Mouse (Mus musculus) hindbrain, postnatal 0 days (tissue): ENCODE measurements around the gene Spop. TPM values are rescaled to one million over a fixed set of nuclear protein-coding genes. Genes with fewer than 3 reads are reported as not detected.

Experiments
- ATAC-seq: fragments of 200-750 bp; cut with Nextera tagmentation; 2 replicates; pipeline ENCODE4 v1.8.0; 2017; ENCODE audit warnings: mild to moderate bottlenecking, moderate TSS enrichment, moderate library complexity
- DNase-seq: peaks from one replicate; pipeline ENCODE4 v3.0.0-alpha.2; 2015; ENCODE audit warnings: low spot score
- H3K27ac ChIP-seq: fragments of 300-500 bp; sonication (generic); 2 replicates; pipeline ENCODE4 v1.5.1; 2014; ENCODE audit warnings: mild to moderate bottlenecking
- H3K27me3 ChIP-seq: fragments of 300-500 bp; sonication (generic); 2 replicates; pipeline ENCODE4 v1.6.1; 2014; ENCODE audit warnings: low read length, mixed read lengths; ENCODE audit not compliant: insufficient read depth
- H3K36me3 ChIP-seq: fragments of 300-500 bp; sonication (generic); 2 replicates; pipeline ENCODE4 v1.6.1; 2014; ENCODE audit warnings: low read length, mixed read lengths; ENCODE audit not compliant: insufficient read depth
- H3K4me1 ChIP-seq: fragments of 300-500 bp; sonication (generic); 2 replicates; pipeline ENCODE4 v1.6.1; 2014; ENCODE audit warnings: antibody characterized with exemption, low read length, mixed read lengths; ENCODE audit not compliant: insufficient read depth
- H3K4me2 ChIP-seq: fragments of 300-500 bp; sonication (generic); 2 replicates; pipeline ENCODE4 v1.6.1; 2014; ENCODE audit warnings: low read depth, mild to moderate bottlenecking, low read length, moderate library complexity, mixed read lengths
- H3K4me3 ChIP-seq: fragments of 300-500 bp; sonication (generic); 2 replicates; pipeline ENCODE4 v1.5.1; 2014; ENCODE audit warnings: low read length
- H3K9ac ChIP-seq: fragments of 300-500 bp; sonication (generic); replicated peaks from 2 replicates; pipeline ENCODE4 v1.6.1; 2014; ENCODE audit warnings: mild to moderate bottlenecking, low read length, moderate library complexity, mixed read lengths
- H3K9me3 ChIP-seq: fragments of 300-500 bp; sonication (generic); 2 replicates; pipeline ENCODE4 v1.6.1; 2016; ENCODE audit warnings: low read length, mixed read lengths
- CTCF ChIP-seq: IDR thresholded peaks from 2 replicates; pipeline ENCODE4 v1.5.1; 2016; ENCODE audit warnings: antibody characterized with exemption, control low read depth, low read depth
- WGBS: fragments of 180-500 bp; shearing (Covaris S2); extraction: QIAGEN DNeasy Blood & Tissue Kit; methylation state at CpG from one replicate; pipeline ENCODE4 v1.1.7; 2014; 5-methylcytosine and 5-hydroxymethylcytosine counted together
- polyA plus RNA-seq: library from polyadenylated mRNA; unstranded; fragments of >200 nt; fragmentation: Nextera tagmentation; extraction: Ambion mirVana; gene quantifications from 2 replicates; pipeline ENCODE4 v1.2.1, GENCODE M21; 2015
- total RNA-seq: library from RNA; depleted of rRNA; stranded (reverse); fragments of >200 nt; gene quantifications from 2 replicates; pipeline ENCODE4 v1.2.3, GENCODE M21; 2014

The Spop gene
- total and polyA plus RNA-seq, 2 experiments from 2014 or later: 51.1 to 210 TPM

DNA sequence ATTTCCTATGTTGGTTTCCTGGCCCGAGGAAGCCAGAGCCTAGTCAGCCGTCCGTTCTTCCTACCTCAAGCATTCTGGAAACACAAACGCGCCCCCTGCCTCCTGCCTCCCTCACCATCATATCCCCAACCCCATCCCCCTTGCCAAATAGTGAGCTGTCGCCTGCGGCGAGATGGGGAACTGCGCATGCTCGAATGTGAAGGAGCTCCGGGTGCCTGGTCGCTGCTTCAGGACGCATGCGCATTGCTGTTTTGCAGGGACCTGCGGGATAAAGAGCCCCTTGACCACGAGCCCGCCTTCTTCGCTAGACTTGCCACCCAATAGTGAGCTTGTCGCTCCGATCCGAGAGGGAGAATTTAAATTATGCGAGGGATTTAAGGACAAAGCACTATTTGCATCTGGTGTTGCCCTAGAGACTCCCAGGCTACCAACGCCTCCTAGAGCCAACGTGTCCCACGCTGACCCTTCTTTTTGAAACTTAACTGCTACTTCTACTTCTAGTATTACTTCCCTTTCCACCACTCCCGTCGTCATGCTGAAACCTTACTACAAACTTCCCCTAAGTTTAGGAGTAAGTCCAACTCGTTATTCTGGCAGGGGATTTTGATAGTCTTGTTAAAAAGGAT, 769 bp downstream of the Spop start:
- ATAC-seq: peak; percentile 91
- H3K27ac ChIP-seq: peak overlapping the region; percentile 95
- peak overlapping the region; percentile 77 for H3K9ac ChIP-seq
- under 1% methylated on average over 28 of the region's 28 CpGs for WGBS
- H3K4me1 ChIP-seq: peaks cover 7% of the 10 kb centered on the region
- H3K27me3 ChIP-seq: no peaks in the 10 kb centered on the region
- peak; percentile 77 for TF ChIP-seq CTCF
- H3K36me3 ChIP-seq: no peaks in the 10 kb centered on the region
- H3K4me2 ChIP-seq: peak overlapping the region; percentile 72
- peak; percentile 99 for DNase-seq
- H3K9me3 ChIP-seq: no peaks in the 10 kb centered on the region
- peak overlapping the region; percentile 61 for H3K4me3 ChIP-seq

DNA sequence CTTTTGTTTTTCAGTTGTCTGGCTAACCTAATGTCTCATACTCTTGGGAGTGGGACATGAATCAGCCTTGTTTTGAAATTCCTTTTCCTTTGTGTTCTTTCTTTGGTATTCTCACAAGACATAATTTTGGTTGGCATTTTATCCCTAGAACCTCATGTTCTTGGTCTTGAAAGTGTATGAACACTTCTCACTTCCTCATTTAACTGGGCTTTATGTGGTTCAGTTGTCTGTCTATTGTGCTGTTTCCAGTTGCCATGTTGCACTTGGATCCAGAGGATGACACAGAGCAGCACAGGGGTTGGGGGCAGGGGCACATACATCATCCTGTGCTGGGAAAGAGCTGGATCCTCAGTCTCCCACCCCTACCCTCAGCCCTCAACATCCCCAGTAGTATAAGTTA, 2.1 kb downstream of the Spop start:
- no peak for TF ChIP-seq CTCF

DNA sequence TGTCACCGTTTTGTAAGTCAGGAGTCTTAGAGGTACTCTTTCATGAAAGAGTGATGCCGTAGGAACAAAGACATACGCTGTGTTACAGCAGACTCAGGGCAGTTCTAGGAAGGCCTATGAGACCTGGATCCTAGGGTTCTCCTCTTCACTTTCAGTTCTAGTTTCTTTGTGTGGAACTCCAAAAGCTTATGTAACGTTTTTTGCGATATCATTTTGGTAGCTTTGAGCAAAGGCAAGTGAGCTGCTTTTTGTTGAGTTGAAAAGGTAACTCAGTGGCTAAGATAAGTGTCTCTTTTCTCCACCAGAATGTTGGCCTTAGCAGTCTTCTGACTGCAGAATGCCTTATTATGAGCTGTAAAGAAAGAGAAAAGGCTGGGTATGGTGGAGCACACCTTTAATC, 3.5 kb downstream of the Spop start:
- no peak overlapping the region for H3K4me2 ChIP-seq
- no peak overlapping the region for H3K27ac ChIP-seq
- DNase-seq (no peak), ATAC-seq (no peak)
- H3K4me1 ChIP-seq: peaks cover 7% of the 10 kb centered on the region
- no peaks in the 10 kb centered on the region for H3K27me3 ChIP-seq
- no peak overlapping the region for H3K9ac ChIP-seq
- no peak for TF ChIP-seq CTCF
- no peaks in the 10 kb centered on the region for H3K36me3 ChIP-seq
- H3K9me3 ChIP-seq: no peaks in the 10 kb centered on the region
- WGBS: 84% methylated on average over 5 of the region's 5 CpGs
- no peak overlapping the region for H3K4me3 ChIP-seq

More for the DNA sequence above, 2.1 kb downstream of the Spop start:
- H3K4me2 ChIP-seq: peak overlapping the region; percentile 72
- no peak for DNase-seq
- no peaks in the 10 kb centered on the region for H3K27me3 ChIP-seq
- no peak for ATAC-seq
- peaks cover 7% of the 10 kb centered on the region for H3K4me1 ChIP-seq
- H3K36me3 ChIP-seq: no peaks in the 10 kb centered on the region
- H3K9me3 ChIP-seq: no peaks in the 10 kb centered on the region
- no peak overlapping the region for H3K9ac ChIP-seq
- no peak overlapping the region for H3K4me3 ChIP-seq
- H3K27ac ChIP-seq: no peak overlapping the region

DNA sequence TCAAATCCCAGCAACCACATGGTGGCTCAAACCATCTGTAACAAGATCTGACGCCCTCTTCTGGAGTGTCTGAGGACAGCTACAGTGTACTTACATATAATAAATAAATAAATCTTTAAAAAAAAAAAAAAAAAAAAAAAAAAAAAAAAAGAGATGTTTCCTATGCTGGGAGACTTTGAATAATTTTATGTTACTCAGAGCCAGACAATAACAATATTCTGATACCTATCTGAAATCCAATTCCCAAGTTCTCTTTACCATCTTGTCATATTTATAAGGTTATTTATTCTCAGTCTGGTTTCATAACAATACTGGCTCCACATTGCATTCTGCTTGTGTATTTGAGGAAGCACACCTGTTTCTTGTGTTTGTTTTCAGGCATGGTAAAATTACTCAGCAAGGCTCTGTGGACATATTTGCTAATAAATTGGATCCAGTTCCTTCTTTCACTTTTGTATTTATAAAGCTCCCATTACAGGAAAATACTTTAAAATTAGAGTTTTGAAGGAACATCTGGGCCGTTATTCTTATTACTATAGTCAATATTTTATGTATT, 7.1 kb downstream of the Spop start:
- DNase-seq (no peak), ATAC-seq (no peak)
- H3K36me3 ChIP-seq: no peaks in the 10 kb centered on the region
- H3K4me3 ChIP-seq: no peak overlapping the region
- no peak overlapping the region for H3K9ac ChIP-seq
- 81% methylated on average over 2 of the region's 2 CpGs for WGBS
- H3K4me1 ChIP-seq: peaks cover 2% of the 10 kb centered on the region
- H3K27me3 ChIP-seq: no peaks in the 10 kb centered on the region
- no peaks in the 10 kb centered on the region for H3K9me3 ChIP-seq
- no peak overlapping the region for H3K4me2 ChIP-seq
- no peak overlapping the region for H3K27ac ChIP-seq
- TF ChIP-seq CTCF: no peak

DNA sequence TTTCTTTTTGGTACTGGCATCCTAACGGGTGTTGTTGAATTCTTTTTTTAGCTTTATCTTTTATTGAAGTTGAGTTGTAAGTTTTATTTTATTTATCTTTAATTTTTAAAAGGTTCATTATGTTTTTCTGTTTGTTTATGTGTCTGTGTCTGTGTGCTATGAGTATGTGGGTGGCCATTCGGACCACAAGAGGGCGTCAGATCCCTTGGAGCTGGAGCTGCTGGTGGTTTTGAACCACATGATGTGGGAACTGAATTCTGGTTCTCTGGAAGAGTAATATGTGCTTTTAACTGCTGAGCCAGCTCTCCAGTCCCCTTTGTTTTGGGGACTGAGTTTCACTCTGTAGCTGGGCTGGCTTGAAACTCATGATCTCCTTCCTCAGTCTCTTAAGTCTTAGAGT, 9.6 kb downstream of the Spop start:
- peak; percentile 38 for TF ChIP-seq CTCF

DNA sequence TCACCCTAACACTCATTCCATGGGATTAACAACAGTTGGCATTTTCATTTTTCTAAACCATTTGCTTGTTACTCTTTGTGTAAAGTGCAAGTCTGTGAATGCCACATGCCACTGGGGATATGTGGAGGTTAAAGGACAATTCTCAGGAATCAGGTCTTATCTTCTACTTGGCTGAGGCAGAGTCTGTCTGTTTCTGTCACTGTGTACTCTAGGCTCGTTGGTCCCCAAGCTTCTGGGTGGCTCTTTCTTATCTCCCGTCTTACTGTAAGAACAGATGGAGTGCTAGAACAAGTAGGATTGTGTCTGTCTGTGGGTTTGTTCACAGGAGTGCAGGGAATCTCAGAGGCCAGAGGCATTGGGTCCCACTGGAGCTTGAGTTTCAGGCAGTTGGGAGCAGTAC, 17.5 kb downstream of the Spop start:
- Histone ChIP-seq H3K36me3 (no peaks in the 10 kb centered on the region), H3K9ac (no peak overlapping the region), H3K4me2 (no peak overlapping the region), H3K9me3 (no peaks in the 10 kb centered on the region), H3K27me3 (no peaks in the 10 kb centered on the region), H3K4me3 (no peak overlapping the region), H3K4me1 (no peaks in the 10 kb centered on the region), H3K27ac (no peak overlapping the region)
- 83% methylated on average over 2 of the region's 2 CpGs for WGBS
- TF ChIP-seq CTCF: no peak
- ATAC-seq: no peak
- no peak for DNase-seq

More for the DNA sequence above, 9.6 kb downstream of the Spop start:
- Histone ChIP-seq H3K27me3 (no peaks in the 10 kb centered on the region), H3K4me1 (no peaks in the 10 kb centered on the region), H3K9ac (no peak overlapping the region), H3K9me3 (no peaks in the 10 kb centered on the region), H3K27ac (no peak overlapping the region), H3K36me3 (no peaks in the 10 kb centered on the region), H3K4me3 (no peak overlapping the region), H3K4me2 (no peak overlapping the region)
- DNase-seq: no peak
- ATAC-seq: no peak
- WGBS: 83% methylated on average over 3 of the region's 3 CpGs

DNA sequence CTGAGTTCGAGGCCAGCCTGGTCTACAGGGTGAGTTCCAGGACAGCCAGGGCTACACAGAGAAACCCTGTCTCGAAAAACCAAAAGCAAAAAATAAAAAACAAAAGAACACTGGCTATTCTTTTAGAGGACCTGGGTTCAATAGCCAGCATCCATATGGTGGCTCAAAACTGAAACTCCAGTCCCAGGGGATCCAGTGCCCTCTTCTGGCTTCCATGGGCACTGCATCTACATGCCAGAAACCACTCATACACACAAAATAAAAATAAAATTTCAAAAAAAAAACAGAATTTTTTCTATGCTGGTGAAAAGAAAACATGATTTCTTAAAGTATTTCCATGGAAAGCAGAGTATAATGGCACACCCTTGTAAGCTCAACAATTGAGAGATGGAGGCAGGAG, 18.3 kb downstream of the Spop start:
- Histone ChIP-seq H3K9ac (no peak overlapping the region), H3K4me3 (no peak overlapping the region), H3K27me3 (no peaks in the 10 kb centered on the region), H3K36me3 (no peaks in the 10 kb centered on the region), H3K4me2 (no peak overlapping the region), H3K4me1 (no peaks in the 10 kb centered on the region), H3K27ac (no peak overlapping the region), H3K9me3 (no peaks in the 10 kb centered on the region)
- peak; percentile 25 for DNase-seq
- no peak for ATAC-seq
- 95% methylated on average over 2 of the region's 2 CpGs for WGBS
- TF ChIP-seq CTCF: peak; percentile 53
